Mouse (Mus musculus) forelimb bud, embryonic 11.5 days (tissue): Measurements from ENCODE around the gene Tfeb.

Experiments
- DNase-seq: peaks from one replicate; pipeline ENCODE4 v3.0.0-alpha.2; 2012; ENCODE audit warnings: low read depth, low spot score

The Tfeb gene

GRCm38 (mm10) chr17:47753130-47753775 lies 16.4 kb downstream of the Tfeb start:
- DNase-seq, result no peak

DNA sequence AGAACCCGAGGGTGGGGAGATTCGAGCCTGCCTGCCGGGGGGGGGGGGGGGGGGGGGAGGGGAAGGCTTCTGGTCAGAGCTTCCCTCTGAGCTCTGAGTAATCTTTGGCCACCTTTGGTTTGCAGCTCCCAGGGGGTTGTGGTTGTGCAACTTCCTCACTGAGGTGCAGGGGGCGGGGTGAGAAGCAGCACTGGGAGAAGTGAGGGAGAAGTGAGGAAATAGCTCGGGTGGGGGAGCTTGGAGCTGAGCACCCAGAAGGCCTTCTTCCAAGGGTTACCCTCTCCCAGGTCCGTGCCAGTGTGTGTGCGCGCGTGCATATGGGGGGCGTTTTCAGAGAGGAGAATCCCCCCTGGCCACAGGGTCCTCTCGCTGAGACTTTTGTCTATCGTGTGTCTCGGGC lies 17.4 kb downstream of the Tfeb start:
- DNase-seq, result no peak

DNA sequence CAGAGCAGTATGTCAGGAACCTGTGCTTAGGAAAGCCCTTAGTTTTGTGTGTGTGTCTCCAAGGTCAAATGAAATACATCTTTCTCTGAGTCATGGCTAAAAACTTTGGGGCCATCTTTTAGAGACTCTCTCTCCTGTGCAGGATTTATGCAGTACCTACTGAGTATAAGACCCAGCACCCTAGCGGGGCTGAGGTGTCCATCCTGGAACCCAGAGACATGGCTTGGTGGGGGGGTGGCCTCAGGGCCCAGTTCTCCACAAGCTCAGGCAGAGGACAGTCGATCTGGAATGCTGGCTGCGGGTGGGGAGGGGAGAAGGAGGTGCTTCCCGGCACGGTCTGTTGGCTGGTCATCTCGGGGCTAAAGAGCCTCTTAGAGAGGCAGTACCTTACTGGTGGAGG lies 19.5 kb downstream of the Tfeb start:
- DNase-seq, result no peak

DNA sequence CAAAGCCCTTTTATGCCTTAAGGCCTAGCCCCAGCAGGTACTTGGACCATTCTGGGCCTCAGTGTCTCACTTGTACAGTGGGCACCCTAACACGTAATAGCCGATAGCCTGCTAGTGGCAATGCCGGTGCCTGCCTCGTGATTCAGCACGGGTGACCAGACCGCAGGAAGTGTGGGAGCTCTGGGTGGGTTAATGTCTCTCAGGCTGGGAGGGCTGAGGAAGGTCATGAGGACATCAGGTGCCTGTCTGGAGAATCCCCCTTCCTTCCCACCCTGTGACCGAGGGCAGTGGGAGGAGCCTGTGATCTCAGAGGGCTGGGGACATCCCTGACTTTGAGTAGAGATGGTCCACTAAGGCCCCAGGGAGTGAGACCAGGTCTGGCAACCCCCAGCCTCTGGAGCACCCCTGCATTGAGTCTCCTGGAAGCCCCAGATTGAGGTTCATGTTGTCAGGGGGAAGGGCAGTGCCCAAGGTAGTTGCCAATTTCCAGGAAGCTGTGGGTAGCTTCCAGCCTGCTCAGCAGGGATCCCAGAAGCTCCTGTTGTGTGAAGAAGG lies 20.3 kb downstream of the Tfeb start:
- DNase-seq, result no peak

GRCm38 (mm10) chr17:47759702-47760410 lies 23.0 kb downstream of the Tfeb start:
- DNase-seq, result no peak

GRCm38 (mm10) chr17:47762028-47762427 lies 25.2 kb downstream of the Tfeb start:
- no peak for DNase-seq

DNA sequence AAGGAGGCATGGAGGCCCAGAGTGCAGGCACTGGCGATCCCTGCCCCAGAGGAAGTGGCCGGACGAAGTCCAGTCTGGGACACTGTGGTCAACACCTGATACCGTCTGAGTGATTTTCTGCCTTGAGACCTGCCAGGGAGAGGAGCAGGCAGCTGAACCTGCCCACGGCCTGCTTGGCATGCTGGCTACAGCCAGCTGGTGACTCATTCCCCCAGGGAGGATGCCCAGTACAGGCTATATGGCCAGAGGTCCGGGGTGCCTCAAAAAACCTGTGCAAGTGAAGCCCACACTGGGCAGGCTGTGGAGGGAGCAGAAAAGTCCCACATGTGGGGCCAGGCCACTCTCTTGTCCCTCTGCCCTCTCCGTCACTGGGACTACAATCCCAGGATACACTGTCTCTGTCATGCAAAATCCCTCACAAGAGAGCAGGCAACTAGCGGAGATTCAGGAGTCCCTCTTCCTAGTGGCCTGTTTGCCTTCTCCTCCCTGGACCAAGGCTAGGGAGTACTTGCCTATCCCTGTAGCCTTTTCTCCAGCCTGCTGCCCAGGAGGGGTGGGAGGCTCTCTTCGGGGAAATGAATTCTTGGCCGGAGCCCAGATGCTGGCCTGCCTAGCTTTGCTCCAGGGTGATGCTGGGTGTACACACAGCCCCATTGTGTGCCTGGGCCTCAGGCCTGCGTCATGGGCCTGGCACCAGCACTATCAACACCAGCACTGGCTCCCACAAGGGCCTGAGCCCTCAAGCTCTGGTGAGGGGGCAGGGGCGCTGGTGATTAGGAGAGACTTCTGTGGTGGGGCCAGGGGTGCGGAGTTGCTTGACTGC lies 25.9 kb downstream of the Tfeb start:
- DNase-seq, result no peak

- no peak for DNase-seq
Observed at GRCm38 (mm10) chr17:47765986-47766385, 29.2 kb downstream of the Tfeb start.

- DNase-seq, result no peak
Observed at GRCm38 (mm10) chr17:47766407-47767043, 29.7 kb downstream of the Tfeb start.

DNA sequence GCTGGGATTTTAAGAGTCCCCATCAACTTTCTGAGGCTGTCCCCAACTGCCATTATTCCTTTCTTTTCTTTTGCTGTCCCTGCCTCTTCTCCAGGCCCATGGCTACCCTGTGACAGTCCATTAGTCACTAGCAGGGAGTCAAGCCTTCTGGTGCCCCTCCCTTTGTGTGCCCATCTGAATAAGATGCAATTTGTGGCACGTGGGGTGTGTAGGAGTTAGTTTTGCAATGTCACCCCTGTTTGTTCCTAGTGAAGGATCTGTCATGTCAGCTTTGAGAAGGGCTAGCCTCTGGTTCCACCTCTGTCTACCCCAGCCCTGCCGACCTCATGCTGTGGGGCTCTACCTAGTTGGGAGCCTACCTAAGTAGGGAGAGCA lies 30.2 kb downstream of the Tfeb start:
- no peak for DNase-seq

GRCm38 (mm10) chr17:47767456-47768141 lies 30.8 kb downstream of the Tfeb start:
- DNase-seq, result no peak

DNA sequence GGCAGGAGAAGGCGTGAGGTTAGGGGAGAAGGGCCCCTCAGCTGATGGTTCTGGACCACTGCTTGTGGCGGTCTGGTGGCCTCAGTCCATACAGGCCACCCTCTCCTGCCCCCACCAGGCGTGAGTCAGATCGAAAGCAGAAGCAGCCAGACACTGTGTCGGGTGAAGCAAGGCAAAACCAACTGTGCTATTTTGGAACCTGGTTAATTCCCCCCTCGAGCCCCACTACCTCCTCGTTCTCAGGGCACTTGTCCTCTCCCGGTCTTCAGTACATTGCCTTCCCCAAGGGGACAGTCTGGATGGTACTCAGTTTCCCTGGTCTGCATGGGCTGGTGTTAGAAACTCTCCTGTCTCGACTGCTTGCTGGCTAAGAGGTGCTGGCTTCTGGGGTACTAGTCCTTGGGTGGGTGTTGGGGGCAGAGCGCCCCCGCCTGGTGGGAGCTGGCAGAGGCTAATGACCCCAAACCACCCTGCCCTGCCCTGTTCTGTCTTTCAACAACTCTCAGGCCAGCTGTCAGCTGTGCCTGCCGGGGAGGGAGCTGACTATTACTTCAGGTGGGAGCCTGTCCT lies 32.0 kb downstream of the Tfeb start:
- no peak for DNase-seq

- DNase-seq, result no peak
Observed at GRCm38 (mm10) chr17:47769389-47770299, 32.8 kb downstream of the Tfeb start.

- no peak for DNase-seq
Observed at GRCm38 (mm10) chr17:47773604-47774003, 36.8 kb downstream of the Tfeb start.

GRCm38 (mm10) chr17:47777141-47777540 lies 40.3 kb downstream of the Tfeb start:
- DNase-seq, result no peak

DNA sequence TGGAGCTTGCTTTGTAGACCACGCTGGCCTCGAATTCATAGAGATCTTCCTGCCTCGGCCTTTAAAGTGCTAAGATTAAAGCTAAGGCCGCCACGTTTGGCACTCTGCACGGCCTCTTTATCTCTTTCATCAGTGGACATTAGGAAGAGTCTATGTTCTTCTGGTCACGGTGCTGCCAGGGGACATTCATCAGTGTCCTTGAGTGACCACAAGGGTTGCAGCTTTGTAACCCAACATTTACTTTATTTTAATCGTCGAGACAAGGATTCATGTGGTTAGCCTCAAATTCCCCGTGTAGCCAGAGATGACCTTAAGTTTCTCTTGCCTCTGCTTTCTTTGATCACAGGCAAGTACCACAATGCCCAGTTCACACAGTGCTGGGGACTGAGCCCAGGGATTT lies 43.6 kb downstream of the Tfeb start:
- no peak for DNase-seq

DNA sequence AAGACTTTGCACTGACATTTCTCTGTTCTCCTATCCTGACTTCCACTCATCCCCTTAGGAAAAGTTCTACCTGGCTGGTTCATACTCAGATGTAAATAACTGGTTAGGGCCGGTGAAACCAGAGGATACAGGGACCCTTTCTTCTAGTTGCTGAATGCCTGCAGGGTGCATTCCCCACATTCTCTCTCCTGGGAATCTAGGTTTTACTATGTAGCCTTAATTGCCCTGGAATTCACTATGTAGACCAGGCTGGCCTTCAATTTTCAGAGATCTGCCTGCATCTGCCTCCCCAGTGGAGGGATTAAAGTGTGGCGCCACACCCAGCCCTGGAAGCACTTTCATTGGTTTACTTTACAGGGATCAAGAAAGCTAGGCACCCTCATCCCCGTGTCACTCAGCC lies 45.7 kb downstream of the Tfeb start:
- DNase-seq, result no peak

GRCm38 (mm10) chr17:47783445-47784223 lies 46.8 kb downstream of the Tfeb start:
- no peak for DNase-seq

DNA sequence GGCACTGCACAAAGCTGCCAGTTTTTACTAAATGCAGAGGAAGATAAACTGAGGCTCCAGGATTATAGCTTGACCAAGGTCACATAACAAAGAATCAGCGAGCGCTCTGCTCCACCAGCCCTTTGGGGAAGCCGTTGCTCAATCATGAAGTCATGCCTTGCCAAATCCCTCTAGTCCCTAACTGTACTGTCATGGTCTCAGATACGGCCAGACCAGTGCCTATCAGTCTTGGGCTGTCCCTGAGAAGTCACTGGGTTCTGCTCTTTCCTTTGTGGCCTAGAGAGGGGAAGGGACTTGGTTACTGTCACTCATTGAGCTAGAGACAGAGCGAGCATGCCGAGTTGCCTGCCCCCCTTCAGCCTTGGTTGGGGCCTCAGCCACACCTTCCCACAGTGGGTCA lies 47.6 kb downstream of the Tfeb start:
- DNase-seq, result no peak
